Mouse (Mus musculus) forebrain, embryonic 11.5 days (tissue): Measurements from ENCODE around the gene Lysmd4. TPM values are rescaled to one million over a fixed set of nuclear protein-coding genes. Genes with fewer than 3 reads are reported as not detected.

Experiments
- ATAC-seq: fragments of 200-750 bp; cut with Nextera tagmentation; replicated peaks from 2 replicates; pipeline ENCODE4 v1.8.0; 2017; ENCODE audit warnings: moderate TSS enrichment; ENCODE audit not compliant: low FRiP score
- DNase-seq: peaks from one replicate; pipeline ENCODE4 v3.0.0-alpha.2; 2017; ENCODE audit warnings: low spot score
- H3K27ac ChIP-seq: fragments of 300-500 bp; sonication (generic); 2 replicates; pipeline ENCODE4 v1.5.1; 2014; ENCODE audit warnings: low read depth, low read length
- H3K27me3 ChIP-seq: fragments of 300-500 bp; sonication (generic); 2 replicates; pipeline ENCODE4 v1.6.1; 2014; ENCODE audit warnings: mild to moderate bottlenecking, low read length, mixed read lengths; ENCODE audit not compliant: control insufficient read depth, insufficient read depth
- H3K36me3 ChIP-seq: fragments of 300-500 bp; sonication (generic); 2 replicates; pipeline ENCODE4 v1.6.1; 2014; ENCODE audit warnings: mild to moderate bottlenecking, low read length, moderate library complexity, mixed read lengths; ENCODE audit not compliant: control insufficient read depth, insufficient read depth
- H3K4me1 ChIP-seq: fragments of 300-500 bp; sonication (generic); replicated peaks from 2 replicates; pipeline ENCODE4 v1.6.1; 2014; ENCODE audit warnings: low read length, mixed read lengths; ENCODE audit not compliant: control insufficient read depth, insufficient read depth
- H3K4me2 ChIP-seq: fragments of 300-500 bp; sonication (generic); 2 replicates; pipeline ENCODE4 v1.6.1; 2014; ENCODE audit warnings: low read depth, mild to moderate bottlenecking, low read length, moderate library complexity, mixed read lengths; ENCODE audit not compliant: severe bottlenecking
- H3K4me3 ChIP-seq: fragments of 300-500 bp; sonication (generic); 2 replicates; pipeline ENCODE4 v1.5.1; 2014; ENCODE audit warnings: low read depth, low read length
- H3K9ac ChIP-seq: fragments of 300-500 bp; sonication (generic); 2 replicates; pipeline ENCODE4 v1.6.1; 2014; ENCODE audit warnings: low read length
- H3K9me3 ChIP-seq: fragments of 300-500 bp; sonication (generic); 2 replicates; pipeline ENCODE4 v1.6.1; 2016; ENCODE audit warnings: low read length, mixed read lengths; ENCODE audit not compliant: control insufficient read depth
- WGBS: fragments of 180-500 bp; shearing (Covaris S2); extraction: QIAGEN DNeasy Blood & Tissue Kit; methylation state at CpG from one replicate; pipeline ENCODE4 v1.1.7; 2014; 5-methylcytosine and 5-hydroxymethylcytosine counted together
- polyA plus RNA-seq: library from polyadenylated mRNA; unstranded; fragments of >200 nt; fragmentation: Nextera tagmentation; extraction: Ambion mirVana; gene quantifications from 2 replicates; pipeline ENCODE4 v1.2.1, GENCODE M21; 2014

Lysmd4 gene
- 12.4 and 13.3 TPM in 2 replicates for polyA plus RNA-seq

DNA sequence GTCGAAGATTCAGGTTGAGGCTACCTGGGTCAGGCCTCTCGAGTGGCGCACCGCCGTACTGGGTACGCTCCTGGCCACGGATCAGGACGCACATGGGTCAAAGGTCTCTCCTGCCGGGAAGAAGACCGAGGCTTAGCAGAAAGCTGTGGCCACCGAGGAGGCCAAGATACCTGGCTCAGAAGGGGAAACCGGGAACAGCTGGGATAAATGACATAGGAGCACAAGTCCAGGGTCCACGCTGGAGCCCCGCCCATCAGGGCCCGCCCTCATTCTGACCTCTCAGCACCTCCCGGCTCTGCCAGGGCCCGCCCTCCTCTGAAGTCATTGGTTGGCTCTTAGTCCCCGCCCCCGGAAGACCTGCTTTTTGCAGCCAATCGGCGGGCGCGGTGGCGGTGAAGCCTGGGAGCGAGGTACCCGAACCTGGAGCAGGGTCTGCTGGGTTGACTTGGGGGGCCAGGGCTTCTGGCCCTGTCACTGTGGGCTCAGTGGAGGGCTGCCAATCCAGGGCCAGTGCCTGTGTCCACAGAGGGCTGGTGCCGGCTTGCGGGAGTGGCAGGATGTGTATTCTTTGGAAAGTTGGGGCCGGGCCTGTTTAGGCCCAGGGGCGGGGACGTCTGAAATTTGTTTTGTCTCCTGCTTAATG is at the start of gene Lysmd4:
Lysmd4 (plus strand) TSS at position 325 of the 643 bp plus-strand sequence.
- WGBS = 5% methylated on average over 31 of the region's 31 CpGs
- no peaks in the 10 kb centered on the region for H3K27me3 ChIP-seq
- no peak within 1 kb of the TSS for H3K27ac ChIP-seq
- H3K9ac ChIP-seq = peak within 1 kb of the TSS; percentile 78
- H3K4me2 ChIP-seq = peak within 1 kb of the TSS; percentile 80
- H3K36me3 ChIP-seq = no peaks in the 10 kb centered on the region
- DNase-seq (peak; percentile 97), ATAC-seq (peak; percentile 99)
- peak within 1 kb of the TSS; percentile 69 for H3K4me3 ChIP-seq
- 0 out of 2 replicates have a peak, but pooled peaks cover 5% of the 10 kb centered on the region for H3K4me1 ChIP-seq
- H3K9me3 ChIP-seq = no peaks in the 10 kb centered on the region

DNA sequence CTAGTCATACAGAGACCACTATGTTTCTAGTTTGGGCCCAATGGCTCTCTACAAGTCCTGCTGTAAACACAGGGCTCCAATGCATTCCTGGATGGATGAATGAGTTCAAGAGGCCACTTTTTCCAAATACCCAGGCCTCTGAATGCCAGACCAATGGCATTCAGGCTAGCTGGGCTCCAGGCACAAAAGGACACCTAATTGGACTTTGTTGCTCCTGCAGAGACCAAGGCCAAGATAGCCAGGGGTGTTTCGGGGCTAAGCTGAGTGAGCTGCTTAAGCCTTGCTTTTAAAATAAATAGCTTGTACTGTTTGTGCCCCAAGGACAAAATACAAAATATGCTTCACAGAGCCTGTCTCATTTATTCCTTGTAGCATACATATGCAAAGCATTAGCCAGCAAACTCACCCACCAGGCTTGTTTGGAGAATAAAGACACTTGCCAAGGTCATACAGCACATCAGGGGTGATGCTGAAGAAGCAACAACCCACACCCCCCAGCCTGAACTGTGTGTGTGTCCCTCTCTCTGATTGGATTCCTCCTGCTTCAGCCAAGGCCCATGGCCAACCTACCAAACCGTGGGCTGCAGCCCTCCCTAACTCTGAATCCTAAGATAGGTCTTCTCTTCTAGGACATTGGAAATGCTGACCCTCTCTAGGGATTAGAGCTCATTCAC is 48.7 kb upstream of the Lysmd4 start:
- no peaks in the 10 kb centered on the region for H3K36me3 ChIP-seq
- no peaks in the 10 kb centered on the region for H3K9me3 ChIP-seq
- H3K27me3 ChIP-seq = no peaks in the 10 kb centered on the region
- ATAC-seq = no peak
- no peaks in the 10 kb centered on the region for H3K4me1 ChIP-seq
- no peak overlapping the region for H3K9ac ChIP-seq
- H3K4me3 ChIP-seq = no peak overlapping the region
- no peak overlapping the region for H3K4me2 ChIP-seq
- DNase-seq = no peak
- WGBS = 33% methylated on average over 2 of the region's 2 CpGs
- H3K27ac ChIP-seq = no peak overlapping the region

- Histone ChIP-seq H3K27ac (no peak overlapping the region), H3K36me3 (no peaks in the 10 kb centered on the region), H3K4me2 (no peak overlapping the region), H3K4me1 (no peaks in the 10 kb centered on the region), H3K27me3 (no peaks in the 10 kb centered on the region), H3K9me3 (no peaks in the 10 kb centered on the region), H3K9ac (no peak overlapping the region), H3K4me3 (no peak overlapping the region)
- ATAC-seq (no peak), DNase-seq (no peak)
- 6% methylated on average over 4 of the region's 4 CpGs for WGBS
Measured at GRCm38 (mm10) chr7:67183786-67184185, 38.6 kb upstream of the Lysmd4 start.

DNA sequence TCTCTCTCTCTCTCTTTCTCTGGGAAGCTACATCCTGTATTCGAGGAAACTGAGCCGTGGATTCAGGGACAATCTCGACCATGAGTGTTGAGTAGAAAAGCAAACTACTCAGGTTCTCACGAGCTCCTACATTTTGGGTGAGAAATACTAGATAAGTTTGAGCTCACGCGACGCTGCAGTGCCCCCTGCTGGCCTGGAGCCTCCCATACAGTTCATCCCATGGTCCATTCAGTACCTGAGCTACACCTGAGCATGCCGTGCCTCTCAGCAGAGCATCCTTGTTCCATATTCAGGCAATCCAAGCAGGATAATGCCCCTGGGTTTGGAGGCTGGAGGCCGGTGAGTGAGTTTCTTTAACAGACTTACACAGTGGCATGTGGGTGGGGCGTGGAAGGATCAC is 22.9 kb upstream of the Lysmd4 start:
- 22% methylated on average over 10 of the region's 10 CpGs for WGBS
- ATAC-seq = no peak
- H3K36me3 ChIP-seq = no peaks in the 10 kb centered on the region
- H3K4me3 ChIP-seq = no peak overlapping the region
- H3K9ac ChIP-seq = no peak overlapping the region
- no peaks in the 10 kb centered on the region for H3K9me3 ChIP-seq
- peak; percentile 76 for DNase-seq
- no peak overlapping the region for H3K4me2 ChIP-seq
- no peak overlapping the region for H3K27ac ChIP-seq
- H3K27me3 ChIP-seq = no peaks in the 10 kb centered on the region
- no peaks in the 10 kb centered on the region for H3K4me1 ChIP-seq

GRCm38 (mm10) chr7:67203625-67204024 is 18.7 kb upstream of the Lysmd4 start:
- no peak for ATAC-seq
- no peak overlapping the region for H3K4me2 ChIP-seq
- no peaks in the 10 kb centered on the region for H3K36me3 ChIP-seq
- no peak overlapping the region for H3K4me3 ChIP-seq
- H3K27me3 ChIP-seq = no peaks in the 10 kb centered on the region
- no peak overlapping the region for H3K27ac ChIP-seq
- peak; percentile 27 for DNase-seq
- WGBS = 88% methylated on average over 3 of the region's 3 CpGs
- no peaks in the 10 kb centered on the region for H3K4me1 ChIP-seq
- H3K9me3 ChIP-seq = no peaks in the 10 kb centered on the region
- H3K9ac ChIP-seq = no peak overlapping the region

DNA sequence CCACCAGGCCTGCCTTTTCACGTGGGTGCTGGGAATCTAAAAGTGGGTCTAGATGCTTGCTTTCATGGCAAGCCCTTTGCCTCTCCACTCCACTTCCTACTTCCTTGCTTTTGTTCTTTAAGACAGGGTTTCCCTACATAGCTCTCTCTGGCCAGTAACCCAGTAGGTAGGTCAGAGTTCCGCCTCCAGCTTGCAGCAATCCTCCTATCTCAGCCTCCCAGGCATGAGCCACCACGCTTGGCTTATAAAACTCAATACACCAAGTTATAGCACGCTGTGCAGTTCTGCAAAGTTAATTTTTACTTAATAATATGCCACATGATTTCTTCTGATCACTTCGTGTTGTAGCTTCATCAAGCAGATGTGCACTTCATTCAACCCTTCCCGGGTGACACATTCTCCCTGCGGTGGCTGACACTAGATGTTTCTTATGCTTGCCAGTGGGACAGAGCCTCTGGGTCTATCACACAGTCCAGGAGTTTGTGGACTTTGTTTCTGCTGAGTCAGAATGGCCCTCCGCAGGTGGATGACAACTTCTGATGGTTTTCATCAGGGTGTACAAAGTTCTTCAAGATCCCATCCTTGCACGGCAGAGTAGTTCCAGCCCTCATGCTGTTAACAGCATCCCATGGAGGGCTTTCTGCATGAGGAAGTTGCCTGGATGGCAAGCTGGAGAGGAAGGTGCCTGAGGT is 16.5 kb upstream of the Lysmd4 start:
- Histone ChIP-seq H3K4me2 (no peak overlapping the region), H3K4me1 (no peaks in the 10 kb centered on the region), H3K27ac (no peak overlapping the region), H3K4me3 (no peak overlapping the region), H3K9ac (no peak overlapping the region), H3K9me3 (no peaks in the 10 kb centered on the region), H3K36me3 (no peaks in the 10 kb centered on the region), H3K27me3 (no peaks in the 10 kb centered on the region)
- WGBS = 88% methylated on average over 9 of the region's 9 CpGs
- peak; percentile 38 for DNase-seq
- ATAC-seq = no peak

DNA sequence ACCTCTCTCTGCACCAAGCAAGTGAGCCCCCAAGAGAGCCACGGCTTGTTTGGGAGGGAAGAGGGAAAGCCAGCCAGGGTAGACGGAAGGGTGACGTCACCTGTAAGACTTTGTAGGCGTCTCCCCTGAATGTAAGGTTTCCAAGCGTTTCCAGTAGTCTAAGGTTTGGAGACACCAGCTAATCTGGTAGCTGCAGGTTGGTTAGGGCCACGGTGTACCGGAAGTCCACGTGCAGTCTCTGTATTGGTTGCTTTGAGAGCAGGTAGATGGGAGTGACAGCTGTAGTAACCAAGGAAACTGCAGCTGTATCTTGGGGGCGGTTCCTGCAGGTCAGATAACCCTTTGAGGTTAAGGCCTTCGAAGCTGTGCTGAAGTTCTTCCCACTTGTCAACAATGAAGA is 15.8 kb upstream of the Lysmd4 start:
- Histone ChIP-seq H3K27me3 (no peaks in the 10 kb centered on the region), H3K36me3 (no peaks in the 10 kb centered on the region), H3K4me3 (no peak overlapping the region), H3K4me2 (no peak overlapping the region), H3K9me3 (no peaks in the 10 kb centered on the region), H3K4me1 (no peaks in the 10 kb centered on the region), H3K9ac (no peak overlapping the region), H3K27ac (no peak overlapping the region)
- DNase-seq (peak; percentile 23), ATAC-seq (no peak)
- 82% methylated on average over 10 of the region's 10 CpGs for WGBS

DNA sequence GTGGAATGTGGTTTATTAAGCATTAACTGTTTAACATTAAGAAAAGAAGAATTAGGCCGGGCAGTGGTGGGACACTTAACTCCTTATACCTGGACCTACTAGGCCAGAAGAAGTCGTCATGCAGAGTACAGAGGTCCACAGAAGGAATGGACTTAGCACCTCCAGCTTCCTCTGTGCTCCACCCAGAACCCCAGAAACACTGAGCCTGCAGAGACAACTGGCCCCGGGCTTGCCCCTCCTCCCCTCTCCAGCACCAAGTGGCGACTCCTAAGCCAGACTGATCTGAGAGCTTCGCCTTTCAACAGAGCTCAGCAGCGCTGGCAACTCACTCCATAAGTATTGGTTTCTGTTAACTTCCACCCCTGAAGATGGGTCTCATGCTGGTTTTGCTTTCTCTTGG is 14.6 kb upstream of the Lysmd4 start:
- H3K9me3 ChIP-seq = no peaks in the 10 kb centered on the region
- no peaks in the 10 kb centered on the region for H3K27me3 ChIP-seq
- H3K27ac ChIP-seq = no peak overlapping the region
- WGBS = 49% methylated on average over 6 of the region's 6 CpGs
- H3K4me1 ChIP-seq = no peaks in the 10 kb centered on the region
- H3K36me3 ChIP-seq = no peaks in the 10 kb centered on the region
- no peak overlapping the region for H3K4me3 ChIP-seq
- H3K9ac ChIP-seq = no peak overlapping the region
- no peak for ATAC-seq
- H3K4me2 ChIP-seq = no peak overlapping the region
- peak; percentile 33 for DNase-seq
